Mouse (Mus musculus): ENCODE measurements around the gene Eml5. TPM values are rescaled to one million over a fixed set of nuclear protein-coding genes. Genes with fewer than 3 reads are reported as not detected.

Eml5 gene
- polyA plus RNA-seq (2014; fragmentation: Nextera tagmentation; extraction: Ambion mirVana): 5.7 and 7.9 TPM in 2 replicates

DNA sequence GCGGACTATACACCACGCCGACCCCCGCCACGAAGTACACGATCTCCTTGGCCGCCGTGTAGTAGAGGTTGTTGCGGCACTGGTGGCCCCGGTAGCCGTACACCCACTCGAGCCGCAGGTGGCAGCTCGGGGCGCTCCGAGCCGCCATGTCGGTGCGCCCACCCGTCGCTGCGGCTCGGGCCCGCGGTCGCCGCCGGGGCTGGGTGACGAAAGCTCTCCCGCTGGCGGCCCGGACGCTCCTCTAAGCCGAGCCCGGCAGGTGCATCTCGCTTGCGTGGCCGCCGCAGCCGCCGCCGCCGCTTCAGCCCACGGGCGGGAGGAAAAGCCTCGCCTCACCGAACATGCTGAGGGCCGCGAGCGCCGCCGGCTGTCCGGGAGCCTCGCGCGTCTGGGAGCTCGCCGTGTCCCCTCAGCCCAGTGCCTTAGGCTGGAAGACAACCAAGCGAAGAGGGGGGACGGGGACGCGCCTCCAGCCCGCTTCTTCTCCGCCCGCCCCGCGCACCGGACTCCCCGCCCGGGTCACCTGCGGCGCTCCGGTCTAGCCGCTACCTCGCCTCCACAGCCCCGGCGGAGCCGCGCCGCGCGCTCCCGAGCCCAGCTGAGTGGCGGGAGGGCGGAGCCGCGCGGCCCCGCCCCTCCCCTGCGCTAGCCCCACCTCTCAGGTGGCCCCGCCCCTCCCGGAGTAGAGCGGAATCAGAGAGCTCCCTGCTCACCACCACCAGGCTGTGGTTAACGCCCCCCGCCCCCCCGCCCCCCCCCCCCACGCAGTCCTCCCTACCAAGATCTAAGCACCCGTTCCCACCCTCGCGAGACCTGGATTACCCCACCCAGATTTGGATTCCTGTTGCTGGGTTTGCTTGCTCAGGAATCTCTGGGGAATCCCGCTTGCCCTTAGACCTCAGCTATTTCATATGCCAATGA, at the start of gene Eml5:
TSS of gene Eml5 (minus strand) at position 604 of the 921 bp plus-strand sequence.
- WGBS: under 1% methylated on average over 75 of the region's 101 CpGs
- H3K4me2 ChIP-seq (ENCODE audit: low read length): peak within 1 kb of the TSS; percentile 75
- H3K27me3 ChIP-seq (ENCODE audit: control insufficient read depth, insufficient read depth, low read length): no peaks in the 10 kb centered on the region
- no peaks in the 10 kb centered on the region for H3K9me3 ChIP-seq (ENCODE audit: control insufficient read depth, low read length)
- ATAC-seq (ENCODE audit: insufficient number of reproducible peaks, insufficient read depth, low FRiP score, low read depth): peak; percentile 90
- H3K36me3 ChIP-seq (ENCODE audit: control insufficient read depth, insufficient read depth, low read length): no peaks in the 10 kb centered on the region
- H3K4me1 ChIP-seq (ENCODE audit: control insufficient read depth in 2 of 2, insufficient read depth in 2 of 2, low read length in 2 of 2): no peaks in the 10 kb centered on the region
- H3K27ac ChIP-seq (replicated peaks in 1 of 2; ENCODE audit: control insufficient read depth in 1 of 2, insufficient read depth in 1 of 2, low read depth in 2 of 2, low read length in 2 of 2): peak within 1 kb of the TSS; percentile 33 to 71
- H3K9ac ChIP-seq (ENCODE audit: low read length): peak within 1 kb of the TSS; percentile 76
- H3K4me3 ChIP-seq (ENCODE audit: control insufficient read depth in 1 of 2, insufficient read depth in 1 of 2, low read depth in 1 of 2, low read length in 2 of 2): peak within 1 kb of the TSS; percentile 60 to 70

DNA sequence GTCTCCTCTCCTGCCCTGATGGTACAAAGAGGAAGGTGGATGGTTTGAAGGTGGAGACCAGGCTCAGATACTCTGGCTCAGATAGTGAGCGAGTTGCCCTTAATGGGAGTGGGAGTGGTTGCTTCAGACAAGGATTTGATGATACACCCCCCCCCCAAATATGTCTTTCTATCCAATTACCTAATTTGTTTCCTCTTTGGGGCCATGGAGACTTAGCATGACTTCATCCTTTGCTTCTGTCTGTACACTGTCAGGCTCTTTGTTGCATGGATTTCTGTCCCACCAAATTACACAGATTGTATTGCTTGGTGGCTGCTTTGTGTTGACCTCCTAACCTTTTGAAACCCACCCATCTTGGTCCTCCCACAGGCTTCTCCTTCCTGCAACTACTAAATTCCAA, 31.6 kb upstream of the Eml5 start:
- 94% methylated on average over 1 of the region's 1 CpGs for WGBS
- ATAC-seq (ENCODE audit: insufficient number of reproducible peaks, insufficient read depth, low FRiP score, low read depth): no peak
- Histone ChIP-seq H3K27me3 (ENCODE audit: control insufficient read depth, insufficient read depth, low read length) (no peaks in the 10 kb centered on the region), H3K4me1 (ENCODE audit: control insufficient read depth in 2 of 2, insufficient read depth in 2 of 2, low read length in 2 of 2) (no peaks in the 10 kb centered on the region), H3K27ac (replicated peaks in 1 of 2; ENCODE audit: control insufficient read depth in 1 of 2, insufficient read depth in 1 of 2, low read depth in 2 of 2, low read length in 2 of 2) (no peak overlapping the region), H3K4me2 (ENCODE audit: low read length) (no peak overlapping the region), H3K9me3 (ENCODE audit: control insufficient read depth, low read length) (no peaks in the 10 kb centered on the region), H3K36me3 (ENCODE audit: control insufficient read depth, insufficient read depth, low read length) (no peaks in the 10 kb centered on the region), H3K9ac (ENCODE audit: low read length) (no peak overlapping the region), H3K4me3 (ENCODE audit: control insufficient read depth in 1 of 2, insufficient read depth in 1 of 2, low read depth in 1 of 2, low read length in 2 of 2) (no peak overlapping the region)

- Histone ChIP-seq H3K9ac (ENCODE audit: low read length) (no peak overlapping the region), H3K27me3 (ENCODE audit: control insufficient read depth, insufficient read depth, low read length) (no peaks in the 10 kb centered on the region), H3K4me2 (ENCODE audit: low read length) (no peak overlapping the region), H3K27ac (replicated peaks in 1 of 2; ENCODE audit: control insufficient read depth in 1 of 2, insufficient read depth in 1 of 2, low read depth in 2 of 2, low read length in 2 of 2) (no peak overlapping the region), H3K36me3 (ENCODE audit: control insufficient read depth, insufficient read depth, low read length) (no peaks in the 10 kb centered on the region), H3K9me3 (ENCODE audit: control insufficient read depth, low read length) (no peaks in the 10 kb centered on the region), H3K4me3 (ENCODE audit: control insufficient read depth in 1 of 2, insufficient read depth in 1 of 2, low read depth in 1 of 2, low read length in 2 of 2) (no peak overlapping the region), H3K4me1 (ENCODE audit: control insufficient read depth in 2 of 2, insufficient read depth in 2 of 2, low read length in 2 of 2) (no peaks in the 10 kb centered on the region)
- 89% methylated on average over 4 of the region's 4 CpGs for WGBS
- ATAC-seq (ENCODE audit: insufficient number of reproducible peaks, insufficient read depth, low FRiP score, low read depth): no peak
Observed at GRCm38 (mm10) chr12:98932441-98932840, 31.2 kb upstream of the Eml5 start.

- no peak overlapping the region for H3K9ac ChIP-seq (ENCODE audit: low read length)
- 78% methylated on average over 4 of the region's 4 CpGs for WGBS
- no peak overlapping the region for H3K4me3 ChIP-seq (ENCODE audit: control insufficient read depth in 1 of 2, insufficient read depth in 1 of 2, low read depth in 1 of 2, low read length in 2 of 2)
- no peak for ATAC-seq (ENCODE audit: insufficient number of reproducible peaks, insufficient read depth, low FRiP score, low read depth)
- no peak overlapping the region for H3K27ac ChIP-seq (replicated peaks in 1 of 2; ENCODE audit: control insufficient read depth in 1 of 2, insufficient read depth in 1 of 2, low read depth in 2 of 2, low read length in 2 of 2)
- no peaks in the 10 kb centered on the region for H3K36me3 ChIP-seq (ENCODE audit: control insufficient read depth, insufficient read depth, low read length)
- no peaks in the 10 kb centered on the region for H3K9me3 ChIP-seq (ENCODE audit: control insufficient read depth, low read length)
- no peaks in the 10 kb centered on the region for H3K27me3 ChIP-seq (ENCODE audit: control insufficient read depth, insufficient read depth, low read length)
- H3K4me1 ChIP-seq (ENCODE audit: control insufficient read depth in 2 of 2, insufficient read depth in 2 of 2, low read length in 2 of 2): no peaks in the 10 kb centered on the region
- H3K4me2 ChIP-seq (ENCODE audit: low read length): no peak overlapping the region
Observed at GRCm38 (mm10) chr12:98931174-98931573, 29.9 kb upstream of the Eml5 start.

- H3K27ac ChIP-seq (replicated peaks in 1 of 2; ENCODE audit: control insufficient read depth in 1 of 2, insufficient read depth in 1 of 2, low read depth in 2 of 2, low read length in 2 of 2): peak within 1 kb of the TSS; percentile 41 to 54; a peak in 3 of 4 replicates
- H3K4me1 ChIP-seq (ENCODE audit: control insufficient read depth in 2 of 2, insufficient read depth in 2 of 2, low read length in 2 of 2): peaks cover 0 to 2% of the 10 kb centered on the region in 2 experiments; a peak in 1 of 4 replicates
- WGBS: 1% methylated on average over 35 of the region's 35 CpGs
- peak within 1 kb of the TSS; percentile 56 to 99 for H3K4me3 ChIP-seq (ENCODE audit: control insufficient read depth in 1 of 2, insufficient read depth in 1 of 2, low read depth in 1 of 2, low read length in 2 of 2)
- peaks cover 4% of the 10 kb centered on the region for H3K27me3 ChIP-seq (ENCODE audit: control insufficient read depth, insufficient read depth, low read length)
- H3K4me2 ChIP-seq (ENCODE audit: low read length): peak within 1 kb of the TSS; percentile 74
- H3K9ac ChIP-seq (ENCODE audit: low read length): peak within 1 kb of the TSS; percentile 81
- no peaks in the 10 kb centered on the region for H3K36me3 ChIP-seq (ENCODE audit: control insufficient read depth, insufficient read depth, low read length)
- H3K9me3 ChIP-seq (ENCODE audit: control insufficient read depth, low read length): no peaks in the 10 kb centered on the region
- peak; percentile 93 for ATAC-seq (ENCODE audit: insufficient number of reproducible peaks, insufficient read depth, low FRiP score, low read depth)
Observed at GRCm38 (mm10) chr12:98920194-98920991, 19.1 kb upstream of the Eml5 start, which contains the start of gene Ttc8. TSS of gene Ttc8 (plus strand) at chr12:98920574.

GRCm38 (mm10) chr12:98910096-98910495, 8.8 kb upstream of the Eml5 start:
- Histone ChIP-seq H3K4me3 (ENCODE audit: control insufficient read depth in 1 of 2, insufficient read depth in 1 of 2, low read depth in 1 of 2, low read length in 2 of 2) (no peak overlapping the region), H3K9ac (ENCODE audit: low read length) (no peak overlapping the region), H3K36me3 (ENCODE audit: control insufficient read depth, insufficient read depth, low read length) (no peaks in the 10 kb centered on the region), H3K4me2 (ENCODE audit: low read length) (peak overlapping the region; percentile 37), H3K27ac (replicated peaks in 1 of 2; ENCODE audit: control insufficient read depth in 1 of 2, insufficient read depth in 1 of 2, low read depth in 2 of 2, low read length in 2 of 2) (peak overlapping the region; percentile 28 to 82; a peak in 3 of 4 replicates), H3K4me1 (ENCODE audit: control insufficient read depth in 2 of 2, insufficient read depth in 2 of 2, low read length in 2 of 2) (peaks cover 0 to 7% of the 10 kb centered on the region in 2 experiments; a peak in 1 of 4 replicates), H3K9me3 (ENCODE audit: control insufficient read depth, low read length) (no peaks in the 10 kb centered on the region), H3K27me3 (ENCODE audit: control insufficient read depth, insufficient read depth, low read length) (no peaks in the 10 kb centered on the region)
- WGBS: 41% methylated on average over 9 of the region's 9 CpGs
- peak; percentile 81 for ATAC-seq (ENCODE audit: insufficient number of reproducible peaks, insufficient read depth, low FRiP score, low read depth)

GRCm38 (mm10) chr12:98905466-98905865, 4.2 kb upstream of the Eml5 start:
- Histone ChIP-seq H3K27ac (replicated peaks in 1 of 2; ENCODE audit: control insufficient read depth in 1 of 2, insufficient read depth in 1 of 2, low read depth in 2 of 2, low read length in 2 of 2) (no peak overlapping the region), H3K27me3 (ENCODE audit: control insufficient read depth, insufficient read depth, low read length) (no peaks in the 10 kb centered on the region)
- WGBS: 70% methylated on average over 5 of the region's 5 CpGs

More at GRCm38 (mm10) chr12:98905466-98905865, 4.2 kb upstream of the Eml5 start:
- no peak for ATAC-seq (ENCODE audit: insufficient number of reproducible peaks, insufficient read depth, low FRiP score, low read depth)
- Histone ChIP-seq H3K4me2 (ENCODE audit: low read length) (no peak overlapping the region), H3K4me3 (ENCODE audit: control insufficient read depth in 1 of 2, insufficient read depth in 1 of 2, low read depth in 1 of 2, low read length in 2 of 2) (no peak overlapping the region), H3K9ac (ENCODE audit: low read length) (no peak overlapping the region), H3K9me3 (ENCODE audit: control insufficient read depth, low read length) (no peaks in the 10 kb centered on the region), H3K4me1 (ENCODE audit: control insufficient read depth in 2 of 2, insufficient read depth in 2 of 2, low read length in 2 of 2) (peaks cover 0 to 7% of the 10 kb centered on the region in 2 experiments; a peak in 1 of 4 replicates), H3K36me3 (ENCODE audit: control insufficient read depth, insufficient read depth, low read length) (no peaks in the 10 kb centered on the region)
